Mouse (Mus musculus) right cerebral cortex, adult 2 months (tissue): ENCODE results near the gene Ankrd13b.

Source experiments
- DNase-seq, 2 experiments: peaks; one replicate each; pipeline ENCODE4 v3.0.0; 2021 to 2022; ENCODE audit warnings: low spot score in 2 of 2

Gene Ankrd13b

DNA sequence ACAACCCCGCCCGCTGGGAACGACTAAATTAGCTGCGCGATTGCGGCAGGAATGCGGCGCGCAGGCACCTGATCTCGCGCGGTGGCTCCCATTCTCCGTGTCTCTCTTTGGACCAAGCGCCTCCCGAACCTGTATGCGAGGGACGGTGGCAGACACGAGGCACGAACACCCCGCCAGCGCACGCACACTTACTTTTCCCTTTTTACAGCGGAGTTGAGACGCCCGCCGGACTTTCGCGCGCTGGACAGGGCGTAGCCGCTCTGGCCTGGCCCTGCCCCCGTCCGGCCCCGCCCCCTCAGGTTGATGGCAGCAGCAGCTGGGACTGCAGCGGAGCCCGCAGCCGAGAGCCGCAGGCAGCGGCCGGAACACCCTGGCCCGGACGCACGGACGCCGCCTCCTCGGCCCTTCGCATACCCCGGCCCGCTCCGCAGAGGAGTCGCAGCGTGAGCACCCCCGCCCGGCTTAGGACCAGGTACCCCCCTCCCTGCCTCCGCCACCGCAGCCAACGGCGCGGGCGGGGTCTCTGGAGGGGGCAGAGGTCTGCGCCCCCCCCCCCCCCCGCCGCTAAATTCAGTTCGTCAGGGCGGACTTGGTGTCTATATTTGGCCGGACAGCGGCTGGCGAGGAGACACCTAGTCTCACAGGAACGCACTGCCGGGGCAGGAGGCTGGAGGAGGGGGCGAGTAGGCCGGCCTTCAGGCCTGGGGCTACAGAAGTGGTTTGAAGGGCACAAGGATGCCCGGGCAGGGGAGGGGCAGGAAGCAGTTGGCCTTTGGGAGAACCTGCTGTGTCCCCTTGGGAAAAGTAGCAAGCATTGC is 27.0 kb downstream of the Ankrd13b start, which contains the start of gene Coro6:
Gene Coro6, plus strand, starts transcription at position 129 of the 818 bp plus-strand sequence.
- peak in 1 of 2 experiments; percentile 50 for DNase-seq

DNA sequence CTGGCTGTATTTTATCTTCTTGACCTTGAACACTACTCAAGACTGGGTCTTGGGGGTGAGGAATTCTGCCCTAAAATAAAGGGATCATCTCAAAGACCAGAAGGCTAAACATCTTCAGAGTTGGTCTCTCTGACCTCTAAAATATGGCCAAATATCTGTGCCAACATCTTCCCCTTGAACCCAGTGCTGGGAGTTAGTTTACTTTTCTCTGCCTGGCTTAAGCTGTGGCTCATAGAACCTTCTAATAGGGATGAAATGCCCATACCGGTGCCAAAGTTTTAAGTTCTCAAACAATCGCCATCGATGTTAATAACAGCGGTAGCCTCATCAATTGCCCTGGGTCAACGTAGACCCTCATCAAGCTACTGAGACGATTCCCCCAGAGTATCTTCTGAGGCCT is 27.6 kb downstream of the Ankrd13b start:
- no peak for DNase-seq

DNA sequence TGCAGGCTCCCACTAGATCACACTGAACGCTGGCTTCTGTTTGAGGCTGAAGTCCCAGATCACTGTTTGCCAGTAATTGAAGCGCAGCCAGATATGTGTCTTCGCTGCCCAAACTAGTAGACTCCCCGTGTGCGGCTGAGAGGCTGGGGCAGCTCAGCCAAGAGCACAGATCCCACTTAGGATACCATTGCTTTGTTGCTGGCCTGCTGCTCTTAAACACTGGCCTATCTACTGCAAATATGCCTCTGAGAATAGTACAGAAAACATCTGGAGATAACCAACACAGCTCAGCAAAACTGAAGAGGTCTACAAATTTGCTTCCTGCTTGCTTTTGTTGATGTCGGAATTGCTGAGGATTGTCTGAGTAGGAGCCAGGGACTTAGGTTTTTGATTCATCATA is 32.6 kb downstream of the Ankrd13b start:
- no peak for DNase-seq

DNA sequence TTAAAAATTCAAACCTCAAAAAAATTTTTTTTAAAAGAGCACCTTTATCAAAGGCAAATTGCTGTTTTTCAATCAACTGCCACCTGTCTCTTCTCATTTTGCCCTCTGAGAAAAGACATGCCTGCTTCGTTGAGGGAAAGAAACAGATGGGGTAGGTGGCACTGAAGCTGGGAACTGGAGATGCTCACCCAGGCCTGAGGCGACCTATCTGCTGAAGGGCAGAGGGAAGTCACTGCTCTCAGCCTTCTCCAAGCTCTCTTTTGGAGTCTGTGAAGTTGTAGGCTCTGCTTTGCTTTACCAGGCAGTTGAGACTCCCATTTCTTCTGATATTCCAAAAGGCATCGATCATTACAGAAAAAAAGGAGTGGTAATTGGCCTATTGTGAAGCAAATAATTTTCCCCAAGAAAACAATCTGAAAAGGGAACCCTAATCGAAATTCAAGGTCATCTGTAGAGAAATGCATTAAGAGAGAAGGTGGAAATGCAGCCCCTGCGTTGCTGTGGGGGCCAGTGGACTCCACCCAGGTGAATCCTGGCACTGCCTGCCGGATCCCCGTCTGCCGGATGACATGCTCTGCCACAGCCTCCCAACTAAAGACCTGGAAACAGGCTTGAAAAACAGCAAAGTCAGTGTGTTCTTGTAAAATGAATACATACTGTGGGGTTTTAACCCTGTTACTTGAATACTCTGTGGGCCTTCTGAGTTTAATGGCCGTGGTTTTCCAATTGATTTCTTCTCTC is 33.5 kb downstream of the Ankrd13b start:
- no peak for DNase-seq

DNA sequence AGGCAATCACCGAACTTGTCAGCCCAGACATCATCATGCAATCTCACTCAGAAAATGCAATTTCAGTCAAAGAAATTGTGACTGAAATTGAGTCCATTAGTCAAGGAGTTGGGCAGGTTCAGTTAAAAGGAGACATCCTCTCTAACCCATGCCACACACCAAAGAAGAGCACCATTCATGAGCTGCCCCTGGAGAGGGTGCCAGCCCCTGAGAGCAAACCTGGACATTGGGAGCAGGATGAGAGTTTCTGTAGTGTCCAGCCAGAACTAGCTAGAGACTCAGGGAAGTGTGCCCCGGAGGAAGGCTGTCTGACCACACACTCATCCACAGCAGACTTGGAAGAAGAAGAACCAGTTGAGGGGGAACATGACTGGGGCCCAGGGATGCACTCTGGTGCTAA is 36.1 kb downstream of the Ankrd13b start:
- DNase-seq, result no peak

DNA sequence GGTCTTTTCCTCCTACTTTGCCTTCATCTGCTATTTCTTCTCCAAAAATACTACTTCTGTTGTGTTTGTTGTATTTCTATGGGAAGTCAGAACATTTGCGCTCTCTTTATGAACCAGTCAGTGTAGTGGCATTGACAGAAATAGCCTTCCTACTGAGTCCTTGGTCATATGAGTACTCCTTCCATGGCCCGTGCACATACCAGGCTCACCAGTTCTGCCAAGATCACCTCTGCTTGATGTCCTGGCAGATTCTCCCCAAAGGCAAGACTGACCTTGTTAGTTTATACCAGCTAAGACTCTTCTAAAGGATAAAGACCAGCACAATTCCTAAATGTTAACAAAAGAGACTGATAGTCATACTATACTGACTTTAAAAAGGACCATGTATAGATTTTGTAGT is 37.8 kb downstream of the Ankrd13b start:
- DNase-seq, result no peak

DNA sequence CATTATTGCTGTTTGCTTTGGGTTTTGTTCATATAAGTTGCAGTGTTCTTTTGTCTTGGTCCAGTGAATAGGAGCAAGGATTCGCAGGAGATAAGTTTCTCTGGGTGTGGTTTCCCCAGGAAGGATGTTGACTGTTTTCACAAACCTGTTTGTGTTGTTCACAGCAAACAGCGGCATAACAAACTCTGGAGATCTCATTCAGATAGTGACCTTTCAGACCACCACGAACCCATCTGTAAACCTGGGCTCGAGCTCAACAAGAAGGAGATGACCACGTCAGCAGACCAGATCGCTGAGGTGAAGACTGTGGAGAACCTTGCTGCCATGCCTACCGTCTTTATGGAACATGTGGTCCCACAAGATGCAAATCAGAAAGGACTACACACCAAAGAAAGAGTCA is 40.3 kb downstream of the Ankrd13b start:
- DNase-seq, result no peak

DNA sequence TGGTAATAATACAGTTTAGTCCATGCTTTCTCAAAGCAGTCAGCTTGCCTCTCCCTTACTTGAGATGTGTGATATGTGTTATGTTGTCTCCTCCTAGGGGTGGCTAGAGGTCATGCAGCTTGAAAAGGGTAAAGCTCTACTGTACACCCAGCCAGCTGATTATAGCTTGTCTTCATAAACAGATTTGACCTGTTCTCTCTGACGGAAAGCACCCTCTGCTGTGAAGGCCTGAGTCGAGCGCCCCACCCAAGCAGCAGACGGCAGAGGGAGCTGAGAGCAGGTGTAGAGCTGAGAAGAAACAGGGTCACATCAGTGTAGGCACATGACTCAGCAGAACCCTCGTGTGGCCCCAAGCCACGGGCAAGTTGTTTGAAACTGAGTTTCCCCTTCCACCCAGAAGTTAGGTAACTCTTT is 42.8 kb downstream of the Ankrd13b start:
- DNase-seq, result peak; percentile 38 to 47

DNA sequence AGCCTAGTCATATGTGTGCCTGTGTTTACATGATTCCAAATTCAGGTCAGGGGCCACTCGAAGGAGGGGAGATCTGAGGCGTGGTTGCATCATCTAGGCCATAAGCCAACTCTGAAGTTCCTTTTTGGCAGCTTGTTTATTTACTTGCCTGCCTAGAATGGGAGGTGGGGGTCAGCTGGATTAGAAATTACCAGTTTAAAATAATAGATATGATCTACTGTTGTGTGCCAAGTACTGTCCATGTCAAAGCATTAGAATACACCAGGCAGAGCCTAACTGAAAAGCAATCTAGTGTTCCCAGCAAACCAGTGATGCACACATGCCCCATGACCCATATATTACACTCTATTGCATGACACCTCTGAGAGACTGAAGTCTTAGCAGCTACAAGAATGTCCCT is 44.5 kb downstream of the Ankrd13b start:
- DNase-seq, result peak in 1 of 2 experiments; percentile 6

DNA sequence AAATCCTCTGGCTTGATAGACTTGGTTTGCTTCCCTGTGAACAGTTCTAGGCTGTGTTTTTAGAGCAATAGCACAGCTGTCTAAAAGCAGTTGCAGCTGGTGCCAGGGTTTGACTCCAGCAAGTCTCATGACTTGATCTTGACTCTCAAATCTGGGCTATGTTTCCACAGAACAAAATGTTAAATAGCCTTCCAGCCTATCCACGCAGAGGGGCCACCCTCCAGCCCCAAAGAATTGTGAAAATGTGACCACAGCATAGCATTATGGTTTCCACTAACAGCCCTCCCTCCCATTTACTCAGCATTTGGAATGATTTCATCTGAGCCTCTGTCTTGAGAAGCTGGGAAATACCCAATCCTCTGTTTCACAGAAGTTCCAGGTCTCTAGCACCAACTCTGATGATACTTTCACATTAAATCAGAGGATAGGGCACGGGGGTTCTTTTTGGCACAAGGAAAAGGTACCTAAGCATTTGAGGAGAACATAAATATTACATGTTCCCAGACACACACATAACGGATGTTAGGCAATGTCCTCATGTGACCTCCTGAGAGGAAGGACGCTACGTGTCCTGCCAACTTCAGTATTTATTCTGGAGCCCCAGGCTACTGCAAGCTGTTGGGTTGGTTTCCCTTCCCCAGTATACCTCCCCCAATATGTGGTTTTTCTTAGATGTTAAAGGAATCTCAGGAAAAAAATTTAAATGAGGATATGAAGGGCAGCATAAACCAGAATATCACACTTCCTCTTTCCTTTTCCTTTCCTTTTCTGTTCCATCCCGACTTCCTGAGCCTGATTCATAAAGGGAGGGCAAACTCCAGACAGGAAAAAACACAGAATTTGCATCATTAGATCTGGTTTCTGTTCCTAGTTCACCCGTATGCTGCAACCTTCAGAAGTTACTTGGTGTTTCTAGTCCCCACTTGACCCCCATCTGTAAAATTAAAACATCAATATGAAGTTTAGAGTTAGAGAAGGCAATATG is 47.0 kb downstream of the Ankrd13b start:
- DNase-seq, result peak in 1 of 2 experiments; percentile 5

DNA sequence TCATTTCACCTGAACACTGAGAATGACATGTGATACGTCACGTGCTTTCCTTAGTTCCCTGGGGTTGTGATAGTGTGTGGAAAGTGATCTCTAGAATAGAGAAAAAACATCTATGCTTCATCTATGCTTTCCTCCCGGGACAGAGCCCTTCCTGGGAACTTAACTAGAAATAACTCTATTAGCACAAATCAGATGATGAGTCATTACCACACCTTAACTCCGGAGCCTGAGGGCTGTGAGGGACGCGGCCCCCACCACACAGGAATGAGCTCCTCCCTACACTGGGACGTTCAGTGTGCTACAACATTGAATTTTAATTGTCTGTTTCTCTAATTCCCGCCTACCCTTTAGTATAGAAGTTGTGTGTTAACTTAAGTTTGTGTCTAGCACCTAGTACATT is 48.5 kb downstream of the Ankrd13b start:
- DNase-seq, result no peak

DNA sequence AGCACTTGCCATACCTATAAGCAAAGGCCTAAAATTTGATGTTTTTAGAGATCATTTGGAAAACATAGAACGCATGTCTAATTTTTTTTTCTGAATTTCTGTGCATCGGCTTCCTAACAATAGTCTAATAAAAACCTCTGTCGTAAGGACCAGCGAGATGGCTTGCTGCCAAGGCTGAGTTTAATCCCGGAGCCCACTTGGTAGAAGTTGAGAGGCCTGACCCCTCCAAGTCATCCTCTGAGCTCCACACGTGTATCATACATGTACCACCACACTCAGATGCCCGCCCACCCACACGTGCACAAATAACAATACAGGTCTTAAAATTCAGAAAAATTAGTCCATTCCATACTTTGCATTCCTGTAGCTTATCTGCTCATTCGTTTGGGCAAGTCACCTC is 49.4 kb downstream of the Ankrd13b start:
- DNase-seq, result peak in 1 of 2 experiments; percentile 1

DNA sequence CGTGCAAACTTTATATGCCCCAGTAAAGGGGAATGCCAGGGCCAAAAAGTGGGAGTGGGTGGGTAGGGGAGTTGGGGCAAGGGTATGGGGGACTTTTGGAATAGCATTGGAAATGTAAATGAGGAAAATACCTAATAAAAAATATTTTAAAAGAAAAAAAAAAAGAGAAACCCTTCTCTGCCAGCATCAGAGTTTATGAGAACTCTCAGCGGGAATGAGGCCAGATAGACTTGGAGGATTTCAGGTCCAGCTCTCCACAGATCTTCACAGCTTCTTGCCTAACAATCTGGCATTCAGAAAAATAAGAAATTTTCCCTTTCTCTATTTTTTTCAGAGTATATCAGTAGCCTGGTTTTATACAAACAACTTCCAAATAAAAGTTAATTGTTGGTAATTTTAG is 52.5 kb downstream of the Ankrd13b start:
- no peak for DNase-seq

DNA sequence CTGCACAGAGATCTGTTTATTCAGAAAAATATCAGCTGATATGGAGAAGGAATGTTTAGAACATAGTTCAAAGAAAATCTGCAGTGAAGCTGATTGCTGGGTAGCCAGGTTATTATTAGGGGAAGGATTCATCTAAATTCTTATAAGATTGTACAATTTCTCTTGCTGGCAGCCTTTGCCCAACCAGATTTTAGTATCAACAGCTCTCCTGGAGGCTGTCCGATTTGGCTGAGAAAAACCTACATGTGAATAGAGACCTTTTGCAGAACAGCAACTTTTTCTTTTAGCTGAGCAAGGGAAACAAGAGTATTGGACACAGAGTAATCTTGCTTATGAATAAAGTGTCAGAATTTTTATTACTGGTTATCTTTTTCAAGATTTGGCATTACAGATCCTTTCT is 61.0 kb downstream of the Ankrd13b start:
- no peak for DNase-seq

DNA sequence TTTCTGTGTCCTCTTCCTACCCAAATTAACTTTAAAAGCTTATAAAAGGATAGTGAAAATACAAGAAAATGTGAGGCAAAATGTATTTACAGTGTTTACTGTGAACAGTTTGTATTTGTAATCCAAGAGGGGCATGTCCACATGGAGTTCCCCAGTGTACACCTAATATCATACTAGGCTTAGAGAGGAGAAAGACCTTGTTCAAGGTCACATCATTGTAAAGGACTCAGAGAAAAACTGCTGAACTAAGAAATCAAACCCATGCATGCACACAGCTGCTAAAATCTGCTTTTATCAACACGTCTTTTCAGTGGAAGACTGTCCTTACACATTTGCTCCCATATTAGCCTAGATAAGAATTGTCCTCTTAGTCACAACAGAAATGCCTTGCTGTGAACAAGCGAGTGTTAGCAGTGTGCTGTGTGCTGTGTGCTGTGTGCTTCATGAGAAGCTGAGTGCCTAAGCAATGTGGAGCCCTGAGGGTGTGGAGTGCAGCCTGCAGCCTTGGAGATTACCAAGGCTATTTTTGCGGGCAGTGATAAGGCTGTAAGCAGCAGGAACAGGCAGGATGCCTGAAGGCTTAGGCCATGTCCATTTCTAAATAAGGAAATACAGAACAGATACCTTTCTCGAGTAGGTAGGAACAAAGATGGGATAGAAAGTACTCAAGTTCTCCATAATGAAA is 66.2 kb downstream of the Ankrd13b start:
- DNase-seq, result no peak
